Mouse (Mus musculus) kidney, postnatal 14 days (tissue): ENCODE results near the gene Smap2.
"Not testable (repeated sequence)": the region's sequence is repeated elsewhere in the genome, so short reads cannot be mapped to it uniquely, and the experiment has no call there.

ENCODE experiments used
- DNase-seq: peaks from one replicate; pipeline ENCODE4 v3.0.0; 2022; ENCODE audit warnings: mixed read lengths

Smap2 gene

DNA sequence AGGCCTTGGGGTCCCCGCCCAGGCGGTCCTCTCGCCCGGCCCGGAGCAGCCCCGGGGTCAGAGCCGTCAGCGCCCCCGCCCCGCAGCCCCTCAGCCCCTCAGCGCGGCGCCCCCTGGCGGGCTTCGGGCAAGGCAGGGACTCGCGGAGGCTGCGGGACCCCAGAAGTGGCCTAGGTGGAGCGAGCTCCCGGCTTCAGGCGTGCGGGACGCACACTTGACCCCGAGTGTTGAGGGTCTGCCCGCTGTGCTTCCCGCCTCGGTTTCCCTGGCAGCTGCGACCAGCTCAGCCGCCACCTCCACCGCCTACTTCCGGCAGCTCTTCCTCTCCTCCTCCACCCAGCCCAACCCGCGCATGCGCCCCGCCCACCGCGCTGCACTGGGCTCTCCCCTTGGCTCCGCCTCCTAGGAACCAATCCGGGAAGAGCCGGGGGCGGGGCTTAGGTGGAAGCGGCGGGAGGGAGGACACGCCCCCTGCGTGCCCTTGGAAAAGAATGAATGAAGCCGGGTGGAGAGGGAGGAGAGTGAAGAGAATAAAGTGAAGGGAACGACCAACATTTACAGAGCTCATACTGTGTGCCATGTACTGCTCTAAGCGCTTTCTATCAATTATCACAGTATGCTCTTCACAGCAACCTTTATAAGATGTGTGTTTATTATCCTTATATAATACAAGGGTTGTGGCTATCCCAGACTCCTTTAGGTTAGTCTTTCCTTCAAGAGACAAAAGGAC is at the start of gene Smap2:
Gene Smap2, minus strand, starts transcription at position 320 of the 730 bp plus-strand sequence.
- DNase-seq = peak; percentile 99

DNA sequence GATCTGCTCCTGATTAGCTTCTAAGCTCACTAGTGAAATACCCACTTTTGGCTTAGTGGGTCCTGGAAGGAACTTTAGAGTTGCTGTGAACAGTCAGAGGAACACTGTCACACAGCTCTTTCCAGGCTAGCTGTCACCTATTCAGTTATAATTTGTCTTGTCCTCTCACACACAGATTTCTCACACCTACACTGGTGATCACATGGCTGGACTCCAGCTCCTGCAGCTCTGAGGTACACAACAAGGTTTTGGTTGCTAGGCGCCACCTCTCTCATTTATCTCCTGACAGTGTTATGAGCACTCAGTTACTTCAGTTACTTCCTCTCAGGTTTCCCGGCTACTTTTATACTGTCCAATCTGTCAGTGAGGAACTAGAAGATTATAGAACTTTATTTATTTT is 48.3 kb upstream of the Smap2 start:
- DNase-seq = no peak

GRCm38 (mm10) chr4:121059218-121059617 is 42.2 kb upstream of the Smap2 start:
- not testable (repeated sequence) for DNase-seq

GRCm38 (mm10) chr4:121057032-121057431 is 40.0 kb upstream of the Smap2 start:
- no peak for DNase-seq

DNA sequence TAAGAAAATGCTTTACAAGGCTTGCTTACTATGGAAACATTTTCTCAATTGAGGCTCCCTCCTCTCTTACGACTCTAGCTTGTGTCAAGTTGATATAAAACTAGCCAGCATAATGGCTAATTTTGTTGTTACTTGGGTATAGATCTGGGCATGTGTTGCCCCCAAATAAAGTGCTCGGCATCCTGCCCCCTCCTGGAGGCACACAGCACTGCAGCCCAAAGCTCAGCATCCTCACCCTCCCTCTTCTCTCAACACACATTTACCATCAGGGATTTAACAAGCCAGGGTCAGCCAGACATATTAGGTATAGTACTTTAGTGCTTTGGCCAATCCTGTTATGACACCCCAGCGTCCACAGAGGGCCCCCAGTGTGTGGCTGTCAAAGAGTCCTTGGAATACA is 39.3 kb upstream of the Smap2 start:
- no peak for DNase-seq

DNA sequence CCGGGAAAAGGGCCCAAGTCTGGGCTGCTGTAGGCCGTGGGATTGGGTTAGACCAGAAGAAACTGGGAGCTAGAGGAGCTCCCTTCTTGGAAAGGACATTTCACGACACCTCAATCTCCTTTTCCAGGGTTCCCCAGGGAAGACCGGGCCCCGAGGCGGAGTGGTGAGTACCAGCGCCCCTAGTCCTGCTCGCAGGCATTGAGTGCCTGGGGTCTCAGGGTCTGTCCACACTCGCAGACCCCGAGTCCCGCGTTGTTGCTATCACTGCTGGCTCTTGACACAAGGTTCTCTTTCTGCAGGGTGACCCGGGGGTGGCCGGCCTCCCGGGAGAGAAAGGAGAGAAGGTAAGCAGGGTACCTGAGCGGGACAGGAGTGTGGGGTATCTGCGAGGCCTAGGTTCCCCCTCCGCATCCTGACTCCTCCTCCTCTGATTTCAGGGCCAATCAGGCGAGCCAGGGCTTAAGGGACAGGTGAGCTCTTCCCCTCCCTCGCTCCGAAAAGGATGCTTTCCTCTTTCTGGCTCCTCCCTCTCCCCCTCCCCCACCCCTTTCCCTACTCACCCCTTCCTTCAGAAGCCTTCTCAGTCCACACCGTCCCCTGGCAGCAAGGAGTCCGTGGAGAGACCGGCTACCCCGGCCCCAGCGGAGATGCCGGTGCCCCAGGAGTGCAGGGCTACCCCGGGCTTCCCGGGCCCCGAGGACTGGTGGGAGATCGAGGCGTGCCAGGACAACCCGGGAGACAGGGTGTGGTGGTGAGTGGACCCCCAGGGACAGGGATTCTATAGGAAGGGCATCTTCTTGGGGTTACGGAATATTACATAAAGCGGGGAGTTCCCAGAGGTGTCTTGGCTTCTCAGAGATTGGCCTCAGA is 35.6 kb upstream of the Smap2 start:
- no peak for DNase-seq

- DNase-seq = no peak
Measured at GRCm38 (mm10) chr4:121051863-121052262, 34.8 kb upstream of the Smap2 start.

- DNase-seq = no peak
Measured at GRCm38 (mm10) chr4:121042946-121043345, 25.9 kb upstream of the Smap2 start.

DNA sequence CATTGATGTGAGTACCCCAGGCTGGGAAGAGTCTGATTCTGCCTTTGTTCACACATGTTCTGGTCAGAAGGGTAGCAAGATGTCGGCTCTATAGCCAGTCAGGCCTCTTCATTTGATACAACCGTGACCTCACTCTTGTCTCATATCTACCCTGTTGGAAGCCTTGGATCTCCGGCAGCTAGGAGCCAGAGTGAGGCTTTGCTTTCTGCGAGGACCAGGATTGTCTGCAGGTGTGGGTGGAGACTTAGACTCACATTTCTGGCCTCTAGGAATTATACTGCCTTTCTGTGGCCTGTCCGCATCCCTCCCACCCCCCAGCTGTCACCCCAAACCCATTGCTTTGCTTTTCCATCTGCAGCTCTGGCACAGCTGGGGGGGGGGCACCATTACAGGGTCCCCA is 25.4 kb upstream of the Smap2 start:
- DNase-seq = no peak

GRCm38 (mm10) chr4:121040897-121041671 is 24.0 kb upstream of the Smap2 start:
- peak; percentile 60 for DNase-seq

GRCm38 (mm10) chr4:121040323-121040722 is 23.3 kb upstream of the Smap2 start:
- DNase-seq = no peak

GRCm38 (mm10) chr4:121039331-121040115 is 22.5 kb upstream of the Smap2 start, which contains the start of gene Col9a2:
Col9a2 (plus strand) TSS chr4:121039385.
- DNase-seq = no peak

DNA sequence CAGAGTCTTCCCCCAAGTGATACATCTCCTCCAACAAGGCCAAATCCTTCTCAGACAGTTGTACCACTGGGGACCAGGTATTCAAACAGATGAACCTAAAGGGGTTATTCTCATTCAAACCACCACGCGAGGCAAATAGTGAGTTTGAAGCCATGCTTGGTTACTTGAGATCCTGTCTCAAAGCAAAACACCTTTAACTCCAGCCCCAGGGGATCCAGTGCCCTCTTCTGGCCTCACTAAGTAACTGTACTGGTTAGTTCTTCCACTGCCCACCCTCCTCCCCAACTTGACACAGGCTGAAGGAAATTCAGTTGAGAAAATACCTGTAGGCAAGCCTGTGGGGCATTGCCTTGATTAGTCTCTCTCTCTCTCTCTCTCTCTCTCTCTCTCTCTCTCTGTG is 16.0 kb upstream of the Smap2 start:
- no peak for DNase-seq

DNA sequence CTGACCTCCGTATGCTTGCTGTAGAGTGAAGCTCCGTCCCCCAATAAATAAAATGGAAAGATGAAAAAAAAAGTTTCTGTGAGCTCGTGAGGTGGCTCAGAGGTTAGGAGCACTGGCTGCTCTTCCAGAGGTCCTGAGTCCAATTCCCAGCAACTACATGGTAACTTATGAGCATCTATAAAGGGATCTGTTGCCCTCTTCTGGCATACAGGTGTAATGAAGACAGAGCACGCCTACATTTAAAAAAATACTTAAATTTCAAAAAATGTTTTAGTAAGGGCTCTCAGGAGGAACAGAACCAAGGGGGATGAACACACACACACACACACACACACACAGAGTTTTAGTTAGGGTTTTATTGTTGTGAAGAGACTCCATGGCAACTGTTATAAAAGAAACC is 14.4 kb upstream of the Smap2 start:
- no peak for DNase-seq

DNA sequence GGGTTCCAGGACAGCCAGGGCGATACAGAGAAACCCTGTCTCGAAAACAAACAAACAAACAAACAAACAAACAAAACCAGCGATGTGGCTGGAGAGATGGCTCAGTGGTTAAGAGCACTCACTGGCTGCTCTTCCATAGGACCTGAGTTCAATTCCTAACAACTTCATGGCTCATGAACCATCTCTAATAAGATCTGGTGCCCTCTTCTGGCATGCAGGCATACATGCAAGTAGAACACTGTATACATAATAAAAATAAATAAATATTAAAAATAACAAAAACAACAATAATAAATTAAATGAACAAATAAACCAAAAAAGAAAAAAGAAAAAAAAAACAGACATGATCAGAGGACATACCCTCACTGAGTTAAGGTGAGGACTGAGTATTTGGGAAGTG is 12.6 kb upstream of the Smap2 start:
- no peak for DNase-seq

DNA sequence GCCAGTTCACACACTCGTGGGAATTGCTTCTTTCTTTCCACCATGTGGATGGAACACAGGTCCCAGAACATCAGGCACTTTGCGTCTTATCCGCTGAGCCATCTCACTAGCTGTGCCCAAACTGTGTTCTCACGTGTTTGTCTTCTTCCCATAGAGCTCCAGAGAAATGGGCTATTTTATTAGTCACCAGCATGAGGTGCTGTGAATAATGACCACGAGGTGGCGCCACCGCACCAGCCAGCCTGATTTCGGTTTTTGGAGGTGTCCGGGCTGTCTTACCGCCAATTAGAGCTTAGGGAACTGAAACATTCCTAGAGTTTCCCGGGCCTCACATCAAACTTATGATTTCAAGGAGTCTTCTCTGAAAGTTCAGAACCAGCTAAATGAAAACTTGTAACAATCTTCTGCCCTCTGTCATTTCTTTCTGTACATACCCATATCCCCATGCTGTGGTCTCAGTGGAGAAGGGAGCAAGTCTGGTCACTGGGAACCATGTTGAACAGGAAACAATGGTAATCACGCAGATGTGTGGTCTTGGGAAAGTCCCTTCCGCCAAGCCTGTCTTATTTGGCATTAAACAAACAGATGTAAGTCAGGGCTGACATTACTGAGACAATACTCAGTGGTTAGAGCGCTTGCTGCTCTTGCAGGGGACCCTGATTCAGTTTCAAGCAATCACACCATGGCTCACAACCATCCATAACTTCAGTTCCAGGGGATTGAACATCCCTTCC is 11.8 kb upstream of the Smap2 start:
- peak; percentile 67 for DNase-seq

GRCm38 (mm10) chr4:121028146-121028545 is 11.1 kb upstream of the Smap2 start:
- no peak for DNase-seq

DNA sequence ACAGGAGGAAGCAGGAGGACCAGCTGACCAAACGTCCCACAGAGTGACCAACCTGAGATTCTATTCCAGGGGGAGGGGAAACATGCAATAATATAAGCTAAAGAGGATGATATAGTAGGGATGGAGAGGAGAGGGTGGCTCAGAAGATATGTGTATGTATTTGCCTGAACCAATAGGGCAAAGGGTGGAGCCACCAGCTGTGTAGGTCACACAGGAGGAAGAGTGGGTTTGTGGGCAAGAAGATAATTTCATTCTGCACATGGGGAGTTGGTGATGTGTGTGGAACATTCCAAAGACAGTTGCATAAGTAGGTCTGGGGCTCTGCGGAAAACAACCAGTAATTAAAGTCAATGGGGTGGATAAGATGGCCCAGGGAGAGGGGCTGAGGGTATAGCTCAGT is 8.6 kb upstream of the Smap2 start:
- no peak for DNase-seq

DNA sequence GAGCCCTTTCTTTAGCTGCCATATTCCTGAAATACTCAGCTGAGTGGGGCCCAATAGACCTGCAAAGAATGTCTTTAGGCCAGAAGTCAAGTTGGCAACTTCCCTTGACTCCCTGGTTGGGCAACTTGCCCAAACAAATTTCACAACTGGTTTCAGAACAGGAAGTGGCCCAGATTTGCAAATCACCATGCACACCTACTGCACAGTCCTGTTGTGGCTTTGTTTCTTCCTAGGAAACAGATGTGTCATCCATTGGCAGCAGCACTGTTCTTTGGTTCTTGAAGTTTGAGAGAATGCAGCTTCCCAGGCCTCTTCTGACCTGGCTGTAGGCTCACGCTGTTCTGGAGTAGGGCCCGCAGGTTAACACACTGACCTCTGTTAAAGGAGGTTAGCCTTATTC is 6.9 kb upstream of the Smap2 start:
- DNase-seq = peak; percentile 61

GRCm38 (mm10) chr4:121023464-121023863 is 6.4 kb upstream of the Smap2 start:
- DNase-seq = no peak

GRCm38 (mm10) chr4:121021911-121022310 is 4.9 kb upstream of the Smap2 start:
- DNase-seq = peak; percentile 72
